Mouse (Mus musculus): ENCODE measurements around the gene Hoxa11. TPM values are rescaled to one million over a fixed set of nuclear protein-coding genes. Genes with fewer than 3 reads are reported as not detected.

Gene Hoxa11
- polyA plus RNA-seq, 2 experiments: 31.1 to 32.6 TPM

- Histone ChIP-seq H3K4me3 (replicated peaks; ENCODE audit: low read length) (peak overlapping the region; percentile 90), H3K4me1 (ENCODE audit: control insufficient read depth, insufficient read depth, low read length) (peaks cover 34% of the 10 kb centered on the region), H3K27ac (replicated peaks; ENCODE audit: low read depth, low read length) (peak overlapping the region; percentile 95), H3K27me3 (ENCODE audit: control insufficient read depth, insufficient read depth, low read length) (peaks cover 6% of the 10 kb centered on the region; the same call in 1 of the 2 replicates), H3K9me3 (ENCODE audit: control insufficient read depth, low read length) (no peaks in the 10 kb centered on the region), H3K9ac (ENCODE audit: low read depth, low read length, severe bottlenecking) (peak overlapping the region; percentile 100), H3K4me2 (replicated peaks; ENCODE audit: low read depth, low read length, severe bottlenecking) (peak overlapping the region; percentile 96), H3K36me3 (ENCODE audit: control insufficient read depth, insufficient read depth, low read length) (peaks cover 26% of the 10 kb centered on the region)
- TF ChIP-seq POLR2A (IDR thresholded peaks at IDR 0.05; ENCODE audit: borderline replicate concordance, extremely low read depth, insufficient read depth, insufficient read length): no peak
- WGBS: 7% methylated on average over 12 of the region's 12 CpGs
- DNase-seq (ENCODE audit: low spot score) (no peak), ATAC-seq (ENCODE audit: low FRiP score, low read depth) (no peak)
Measured at GRCm38 (mm10) chr6:52220865-52221310, 24.7 kb downstream of the Hoxa11 start.

- DNase-seq (ENCODE audit: low spot score) (peak; percentile 64), ATAC-seq (ENCODE audit: low FRiP score, low read depth) (no peak)
- Histone ChIP-seq H3K36me3 (ENCODE audit: control insufficient read depth, insufficient read depth, low read length) (peaks cover 20% of the 10 kb centered on the region), H3K27me3 (ENCODE audit: control insufficient read depth, insufficient read depth, low read length) (peaks cover 13% of the 10 kb centered on the region), H3K4me1 (ENCODE audit: control insufficient read depth, insufficient read depth, low read length) (peaks cover 39% of the 10 kb centered on the region), H3K9ac (ENCODE audit: low read depth, low read length, severe bottlenecking) (peak overlapping the region; percentile 100), H3K4me2 (replicated peaks; ENCODE audit: low read depth, low read length, severe bottlenecking) (peak overlapping the region; percentile 96), H3K9me3 (ENCODE audit: control insufficient read depth, low read length) (no peaks in the 10 kb centered on the region), H3K4me3 (replicated peaks; ENCODE audit: low read length) (peak overlapping the region; percentile 90), H3K27ac (replicated peaks; ENCODE audit: low read depth, low read length) (peak overlapping the region; percentile 95)
- WGBS: 18% methylated on average over 32 of the region's 32 CpGs
- no peak for TF ChIP-seq POLR2A (IDR thresholded peaks at IDR 0.05; ENCODE audit: borderline replicate concordance, extremely low read depth, insufficient read depth, insufficient read length)
Measured at GRCm38 (mm10) chr6:52220003-52220864, 25.4 kb downstream of the Hoxa11 start.

GRCm38 (mm10) chr6:52219234-52219942 is 26.2 kb downstream of the Hoxa11 start:
- Histone ChIP-seq H3K36me3 (ENCODE audit: control insufficient read depth, insufficient read depth, low read length) (peaks cover 12% of the 10 kb centered on the region), H3K4me1 (ENCODE audit: control insufficient read depth, insufficient read depth, low read length) (peaks cover 41% of the 10 kb centered on the region), H3K9ac (ENCODE audit: low read depth, low read length, severe bottlenecking) (0 out of 2 replicates have a peak overlapping the region, but pooled peaks have one; percentile 100), H3K4me2 (replicated peaks; ENCODE audit: low read depth, low read length, severe bottlenecking) (peak overlapping the region; percentile 96), H3K27ac (replicated peaks; ENCODE audit: low read depth, low read length) (no peak overlapping the region), H3K27me3 (ENCODE audit: control insufficient read depth, insufficient read depth, low read length) (peaks cover 20% of the 10 kb centered on the region), H3K4me3 (replicated peaks; ENCODE audit: low read length) (peak overlapping the region; percentile 90; the same call in 1 of the 2 replicates), H3K9me3 (ENCODE audit: control insufficient read depth, low read length) (no peaks in the 10 kb centered on the region)
- ATAC-seq (ENCODE audit: low FRiP score, low read depth) (no peak), DNase-seq (ENCODE audit: low spot score) (no peak)
- TF ChIP-seq POLR2A (IDR thresholded peaks at IDR 0.05; ENCODE audit: borderline replicate concordance, extremely low read depth, insufficient read depth, insufficient read length): no peak
- WGBS: 61% methylated on average over 9 of the region's 9 CpGs

GRCm38 (mm10) chr6:52218643-52219215 is 26.9 kb downstream of the Hoxa11 start:
- peaks cover 43% of the 10 kb centered on the region for H3K4me1 ChIP-seq (ENCODE audit: control insufficient read depth, insufficient read depth, low read length)
- WGBS: 22% methylated on average over 14 of the region's 14 CpGs
- peak overlapping the region; percentile 71; the same call in 1 of the 2 replicates for H3K9ac ChIP-seq (ENCODE audit: low read depth, low read length, severe bottlenecking)

More at GRCm38 (mm10) chr6:52218643-52219215, 26.9 kb downstream of the Hoxa11 start:
- Histone ChIP-seq H3K36me3 (ENCODE audit: control insufficient read depth, insufficient read depth, low read length) (peaks cover 6% of the 10 kb centered on the region; the same call in 1 of the 2 replicates), H3K4me2 (replicated peaks; ENCODE audit: low read depth, low read length, severe bottlenecking) (peak overlapping the region; percentile 96; the same call in 1 of the 2 replicates), H3K9me3 (ENCODE audit: control insufficient read depth, low read length) (no peaks in the 10 kb centered on the region), H3K27ac (replicated peaks; ENCODE audit: low read depth, low read length) (no peak overlapping the region), H3K4me3 (replicated peaks; ENCODE audit: low read length) (peak overlapping the region; percentile 65), H3K27me3 (ENCODE audit: control insufficient read depth, insufficient read depth, low read length) (peaks cover 23% of the 10 kb centered on the region)
- no peak for TF ChIP-seq POLR2A (IDR thresholded peaks at IDR 0.05; ENCODE audit: borderline replicate concordance, extremely low read depth, insufficient read depth, insufficient read length)
- DNase-seq (ENCODE audit: low spot score) (no peak), ATAC-seq (ENCODE audit: low FRiP score, low read depth) (no peak)

Measured in limb, embryonic 14.5 days (tissue).